Mouse (Mus musculus) urinary bladder, adult 2 months (tissue): ENCODE measurements around the gene Slc52a3. TPM values are rescaled to one million over a fixed set of nuclear protein-coding genes. Genes with fewer than 3 reads are reported as not detected.

Experiments used
- DNase-seq: peaks from one replicate; pipeline ENCODE4 v3.0.0; 2022; ENCODE audit warnings: low spot score
- polyA plus RNA-seq: library from polyadenylated mRNA; depleted of rRNA; stranded (reverse); fragments of >200 nt; gene quantifications from 2 replicates; pipeline ENCODE4 v1.2.3, GENCODE M21; 2012

Slc52a3 gene
- polyA plus RNA-seq, 1 experiment = 34.0 TPM

DNA sequence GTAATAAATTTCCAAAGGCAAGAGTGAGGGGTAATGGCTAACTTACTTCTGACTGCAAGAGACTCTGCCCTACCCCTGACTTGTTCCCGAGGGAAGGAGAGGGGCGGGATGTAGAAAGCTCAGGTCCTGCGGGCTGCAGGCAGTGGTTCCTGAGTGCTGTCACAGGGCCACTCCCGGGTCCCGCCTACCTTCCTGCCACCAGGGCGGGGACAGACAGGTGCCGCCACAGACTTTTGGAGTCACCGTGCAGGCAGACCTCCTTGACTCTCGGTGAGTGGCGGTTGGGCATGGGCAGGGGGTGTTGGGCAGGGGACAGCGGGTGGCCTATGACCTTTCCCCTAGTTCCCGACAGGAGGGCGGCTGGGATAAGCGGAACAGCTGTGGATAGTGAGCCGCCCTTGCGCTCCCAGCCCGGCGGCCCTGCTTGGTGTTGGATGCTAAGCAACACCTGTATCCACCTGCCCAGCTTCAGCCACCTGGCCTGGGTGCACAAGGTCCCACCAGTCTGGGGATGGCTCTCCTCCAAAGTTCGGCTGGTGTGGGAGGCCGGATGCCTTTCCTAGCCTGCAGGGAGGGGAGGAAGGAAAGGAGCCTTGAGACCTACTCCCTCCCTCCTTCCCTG, 3.5 kb downstream of the Slc52a3 start:
- peak; percentile 58 for DNase-seq

- peak; percentile 37 for DNase-seq
Measured at GRCm38 (mm10) chr2:152000291-152000679, 4.0 kb downstream of the Slc52a3 start.

- no peak for DNase-seq
Measured at GRCm38 (mm10) chr2:152000735-152001134, 4.4 kb downstream of the Slc52a3 start.

- no peak for DNase-seq
Measured at GRCm38 (mm10) chr2:152002529-152002928, 6.2 kb downstream of the Slc52a3 start.

- DNase-seq = no peak
Measured at GRCm38 (mm10) chr2:152007783-152008182, 11.5 kb downstream of the Slc52a3 start.

GRCm38 (mm10) chr2:152009061-152009779, 12.9 kb downstream of the Slc52a3 start:
- DNase-seq = no peak

GRCm38 (mm10) chr2:152010251-152010650, 13.9 kb downstream of the Slc52a3 start:
- no peak for DNase-seq

- DNase-seq = no peak
Measured at GRCm38 (mm10) chr2:152010661-152011060, 14.3 kb downstream of the Slc52a3 start.

DNA sequence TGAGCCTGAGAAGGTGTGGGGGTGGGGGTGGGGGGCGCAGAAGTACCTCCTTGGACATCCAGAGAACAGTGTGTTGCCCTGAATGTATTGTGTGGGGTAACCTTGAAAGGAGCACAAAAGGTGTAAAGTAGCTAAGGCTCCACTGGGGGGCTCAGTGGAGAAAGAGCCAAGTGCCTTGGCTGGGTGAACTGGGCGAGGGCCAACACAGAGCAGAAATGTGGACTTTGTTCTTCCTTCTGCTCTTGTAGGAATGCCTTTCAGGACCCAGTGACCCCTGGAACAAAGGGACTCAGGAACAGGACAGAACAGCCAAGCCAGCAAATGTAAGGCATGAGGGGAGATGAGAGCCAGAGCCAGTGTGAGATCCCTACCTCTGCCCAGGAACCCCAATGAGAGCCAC, 15.4 kb downstream of the Slc52a3 start:
- DNase-seq = no peak

DNA sequence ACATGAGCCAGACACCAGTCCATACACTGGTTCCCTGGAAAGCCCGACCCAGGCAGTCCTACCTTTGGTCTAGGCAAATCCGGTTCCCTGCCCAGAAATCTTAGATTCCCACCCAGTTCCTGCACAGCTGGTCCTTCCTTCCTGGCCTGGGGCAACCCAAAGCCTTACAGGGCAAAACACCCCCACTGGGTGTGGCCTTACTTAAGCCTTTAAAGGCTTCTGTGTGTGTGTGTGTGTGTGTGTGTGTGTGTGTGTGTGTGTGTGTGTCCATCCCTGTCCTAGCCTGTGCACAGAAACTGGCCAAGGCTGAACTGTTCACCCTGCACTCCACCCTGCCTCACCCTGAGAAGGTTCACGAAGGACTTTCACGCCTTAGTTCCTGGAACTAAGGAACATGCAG, 15.9 kb downstream of the Slc52a3 start:
- no peak for DNase-seq

DNA sequence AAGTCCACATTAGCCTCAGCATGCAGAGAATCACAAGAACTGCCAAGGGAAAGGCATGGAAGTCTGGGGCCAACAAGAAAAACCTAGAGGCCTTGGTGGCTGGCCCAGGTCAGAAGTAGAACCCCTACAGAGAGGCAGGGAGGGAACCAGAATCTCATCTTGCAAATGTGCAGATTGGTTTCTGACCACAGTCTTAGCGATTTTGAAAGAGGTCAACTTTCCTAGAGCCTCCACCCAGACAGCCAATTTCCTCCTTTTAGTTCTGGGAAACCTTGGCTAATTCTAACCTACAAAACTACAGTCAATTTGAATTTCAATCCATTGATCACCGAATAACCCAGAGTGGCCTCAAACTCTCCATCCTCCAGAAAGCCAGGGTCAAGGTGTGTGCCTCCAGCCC, 16.4 kb downstream of the Slc52a3 start:
- DNase-seq = no peak

DNA sequence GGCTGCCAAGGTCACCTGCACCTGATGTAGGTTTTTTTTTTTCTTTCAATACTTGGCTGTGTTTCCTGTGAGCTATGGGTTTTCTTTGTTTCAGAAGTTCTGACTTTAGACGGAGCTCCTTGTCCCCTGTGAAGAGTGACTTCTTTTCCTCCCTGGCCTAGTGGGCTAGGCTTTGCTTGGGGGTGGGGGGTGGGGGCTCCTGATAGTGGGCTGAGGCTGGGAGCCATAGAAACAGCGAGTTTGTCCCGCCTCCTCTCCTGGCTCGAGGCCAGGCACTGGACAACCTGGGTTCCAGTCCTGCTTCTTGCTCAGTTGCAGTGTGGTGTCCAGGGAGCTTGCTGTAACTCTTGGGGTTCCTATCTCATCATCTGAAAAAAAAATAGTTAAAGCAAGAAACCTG, 19.7 kb downstream of the Slc52a3 start:
- DNase-seq = no peak

- no peak for DNase-seq
Measured at GRCm38 (mm10) chr2:152016666-152017065, 20.4 kb downstream of the Slc52a3 start.

DNA sequence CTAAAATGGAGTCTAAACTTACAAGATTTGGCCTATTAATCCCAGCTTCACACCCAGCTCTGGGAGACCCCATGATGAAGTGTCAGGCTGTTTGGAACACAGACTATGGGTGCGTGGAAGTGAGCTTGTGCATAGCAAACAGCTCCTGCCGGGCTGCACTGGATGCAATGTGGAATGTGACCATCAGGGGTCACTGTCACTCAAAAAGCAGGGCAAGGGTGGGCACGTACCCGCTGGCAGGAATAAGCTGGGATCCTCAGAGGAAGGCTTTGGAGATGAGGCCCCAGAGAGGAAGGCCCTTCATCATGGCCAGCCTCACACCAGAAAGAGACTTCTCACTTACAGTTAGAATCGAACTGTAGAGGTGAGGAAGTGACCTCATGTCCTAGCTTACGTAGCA, 23.9 kb downstream of the Slc52a3 start:
- no peak for DNase-seq

DNA sequence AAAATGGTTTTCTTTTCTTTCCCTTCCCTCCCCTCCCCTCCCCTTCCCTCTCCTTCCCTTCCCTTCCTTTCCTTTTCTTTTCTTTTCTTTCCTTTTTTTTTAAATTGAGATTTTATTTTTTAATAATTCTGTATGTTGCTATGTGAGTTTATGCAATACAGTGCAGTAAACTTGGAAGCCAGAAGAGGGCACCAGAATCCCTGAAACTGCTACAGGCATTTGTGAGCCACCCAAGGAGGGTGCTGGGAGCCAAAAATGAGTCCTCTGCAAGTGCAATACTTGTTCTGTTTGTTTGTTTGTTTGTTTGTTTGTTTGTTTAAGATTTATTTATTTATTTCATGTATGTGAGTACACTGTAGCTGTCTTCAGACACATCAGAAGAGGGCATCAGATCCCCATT, 25.7 kb downstream of the Slc52a3 start:
- no peak for DNase-seq

DNA sequence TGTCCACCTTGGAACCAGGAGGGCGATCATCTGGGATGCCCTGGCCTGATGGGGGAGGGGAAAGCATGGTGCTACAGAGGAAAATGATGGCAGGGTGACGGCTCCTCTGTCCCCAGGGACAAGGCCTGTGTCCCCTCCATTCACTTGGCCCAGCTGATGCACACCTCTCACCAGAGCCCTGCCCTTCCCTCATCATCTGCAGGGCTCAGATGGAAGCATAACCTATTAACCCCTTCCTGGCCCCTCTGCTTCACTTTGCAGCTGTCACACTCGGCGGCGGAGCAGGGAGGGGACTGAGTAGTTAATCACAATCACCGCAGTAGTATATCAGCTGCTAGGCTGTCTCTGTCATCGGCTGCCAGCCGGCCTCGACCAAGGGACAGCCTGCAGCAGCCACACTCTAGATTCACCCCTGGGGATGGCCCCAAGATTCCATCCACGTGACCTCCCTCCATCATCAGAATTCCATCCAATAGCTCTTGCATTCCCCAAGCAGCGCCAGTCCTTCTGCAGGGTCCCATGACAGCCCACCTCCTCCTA, 28.6 kb downstream of the Slc52a3 start:
- no peak for DNase-seq

DNA sequence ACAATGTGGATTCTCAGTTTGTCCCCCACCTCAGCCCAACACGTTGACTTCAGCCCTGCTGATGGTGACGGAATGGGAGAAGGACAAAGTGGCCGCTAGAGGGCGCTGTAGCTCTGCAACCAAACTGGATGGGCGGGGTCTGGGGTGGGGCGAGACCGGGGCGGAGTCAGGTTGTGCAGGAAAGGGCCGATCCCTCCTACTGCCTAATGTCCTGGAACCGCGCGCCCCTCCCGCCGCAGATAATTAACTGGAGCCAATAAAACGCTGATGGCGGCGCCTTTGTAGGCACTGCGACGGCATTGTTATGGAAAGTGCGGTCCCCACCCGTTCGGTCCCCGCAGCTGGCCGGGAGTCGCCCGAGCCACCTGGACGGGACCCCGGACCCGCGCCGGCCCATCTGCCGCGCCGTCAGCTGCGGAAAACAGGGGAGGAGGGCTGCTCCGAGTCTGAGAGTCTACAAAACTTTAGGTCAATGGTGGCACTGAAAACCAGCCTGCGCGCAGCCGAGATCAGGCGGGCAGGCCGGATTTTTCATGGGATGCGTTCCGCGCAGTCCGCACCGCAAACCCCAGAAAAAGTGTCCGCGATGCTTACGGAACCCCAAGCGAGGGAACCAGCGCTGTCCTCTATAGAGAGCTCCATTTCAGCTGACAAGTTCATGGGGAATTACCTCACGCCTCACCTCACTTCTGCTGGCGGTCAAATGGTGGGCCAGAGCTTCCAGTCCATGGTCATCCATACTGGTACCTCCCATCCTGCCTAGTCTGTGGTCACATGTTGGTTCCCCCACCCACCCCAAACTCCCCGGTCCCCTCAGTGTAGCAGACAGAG, 33.2 kb downstream of the Slc52a3 start:
- peak; percentile 75 for DNase-seq

DNA sequence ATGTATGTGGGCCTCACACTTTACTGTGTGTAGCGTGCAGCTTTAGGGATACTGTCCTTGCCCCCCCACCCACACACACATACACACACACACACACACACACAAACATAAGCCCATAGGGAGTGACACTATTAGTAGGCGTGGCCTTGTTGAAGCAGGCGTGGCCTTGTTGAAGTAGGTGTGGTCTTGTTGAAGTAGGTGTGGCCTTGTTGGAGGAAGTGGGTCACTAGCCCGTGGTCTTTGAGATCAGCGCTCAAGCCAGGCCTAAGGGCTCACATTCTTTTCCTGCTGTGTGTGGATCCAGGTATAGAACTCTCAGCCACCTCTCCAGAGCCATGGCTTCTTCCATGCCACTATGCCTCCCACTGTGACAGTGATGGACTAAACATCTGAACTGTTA, 34.7 kb downstream of the Slc52a3 start:
- DNase-seq = no peak

DNA sequence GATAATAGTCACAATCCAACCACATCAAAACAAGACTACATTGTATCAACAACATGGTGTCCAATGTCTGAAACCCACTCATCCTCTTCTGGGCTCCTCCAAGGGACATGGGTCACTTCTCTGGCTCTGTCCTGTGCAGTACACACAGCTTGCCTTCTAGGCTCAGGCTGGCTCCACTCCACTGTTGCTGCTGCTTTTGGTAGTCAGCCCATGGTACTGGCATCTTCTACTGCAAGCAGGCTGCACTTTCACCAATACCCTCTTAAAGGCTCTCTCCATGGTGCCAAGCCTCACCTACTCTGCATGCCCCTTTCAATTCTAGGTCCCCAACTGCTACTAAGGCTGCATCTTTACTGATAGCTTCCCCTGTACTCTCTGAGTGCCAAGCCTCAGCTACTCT, 43.8 kb downstream of the Slc52a3 start:
- DNase-seq = no peak

GRCm38 (mm10) chr2:152047116-152048002, 51.0 kb downstream of the Slc52a3 start:
- no peak for DNase-seq
